Mouse (Mus musculus): ENCODE measurements around the gene Gm9964. TPM values are rescaled to one million over a fixed set of nuclear protein-coding genes. Genes with fewer than 3 reads are reported as not detected.
A peak's percentile ranks its signal among the peaks of the same experiment; 100 is the strongest.

The Gm9964 gene
- polyA plus RNA-seq, 1 experiment, result not detected

DNA sequence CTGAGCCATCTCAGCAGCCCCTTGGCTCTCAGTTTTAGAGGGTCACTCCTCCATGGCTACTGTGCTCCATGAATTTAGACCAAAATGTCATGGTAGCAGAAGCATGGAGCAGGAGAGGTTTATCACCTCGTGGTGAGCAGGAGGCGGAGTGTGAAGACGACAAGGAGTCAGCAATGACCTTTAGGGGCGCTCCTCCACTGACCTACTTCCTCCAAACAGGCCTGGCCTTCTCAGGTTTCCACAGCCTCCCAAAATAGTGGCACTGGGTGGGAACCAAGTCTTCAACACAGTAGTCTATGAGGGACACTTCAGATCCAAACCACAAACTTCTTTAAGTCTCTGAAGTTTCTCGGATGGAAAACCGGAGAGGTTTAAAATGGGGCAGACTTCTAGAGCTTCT is 38.0 kb downstream of the Gm9964 start:
- TF ChIP-seq POLR2A (IDR thresholded peaks at IDR 0.05; ENCODE audit: extremely low read depth, insufficient read depth, low read length) (no peak), CTCF (IDR thresholded peaks at IDR 0.05; ENCODE audit: extremely low read depth, insufficient read depth, low read length) (no peak)
- Histone ChIP-seq H3K4me3 (ENCODE audit: insufficient read depth, low read length) (no peak overlapping the region), H3K27ac (ENCODE audit: insufficient read depth, low read length) (no peak overlapping the region), H3K4me1 (ENCODE audit: control insufficient read depth, insufficient read depth, low read length) (no peaks in the 10 kb centered on the region)

DNA sequence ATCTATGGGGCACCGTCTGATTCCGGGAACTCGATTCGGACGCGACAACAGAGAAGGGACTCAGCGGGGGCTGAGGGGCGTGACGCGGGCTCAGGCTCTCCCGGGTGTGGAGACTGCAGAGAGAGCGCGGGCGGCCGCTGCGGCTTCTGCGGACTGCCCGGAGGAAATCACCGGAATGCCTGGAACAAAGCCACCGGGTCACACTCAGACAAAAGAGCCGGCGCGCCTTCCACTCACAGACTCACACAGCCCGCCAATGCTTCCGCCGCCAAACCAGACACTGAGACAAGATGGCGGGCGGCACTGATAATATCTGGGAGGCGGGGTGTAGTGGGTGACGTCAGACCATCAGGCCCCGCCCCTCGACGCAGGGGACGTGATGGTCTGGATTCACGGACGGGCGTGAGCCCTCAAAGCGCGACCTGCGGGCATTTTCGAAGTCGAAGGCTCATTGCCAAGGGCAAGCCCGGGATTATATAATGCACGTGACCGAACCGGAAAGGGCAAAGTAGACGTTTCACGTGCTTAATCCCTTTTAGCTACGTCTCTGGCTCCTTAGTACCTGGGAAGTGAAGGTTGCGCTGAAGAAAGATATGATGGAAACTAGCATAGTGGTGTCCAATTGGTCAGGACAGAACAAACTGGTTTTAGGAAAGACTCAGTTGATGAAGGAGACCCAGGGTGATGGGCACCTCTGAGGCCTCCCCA is 42.2 kb downstream of the Gm9964 start, which contains the start of gene Wsb1:
Gene Wsb1 (minus strand): TSS at position 281 of the 708 bp plus-strand sequence.
- Histone ChIP-seq H3K27ac (ENCODE audit: insufficient read depth, low read length) (peak within 1 kb of the TSS; percentile 74), H3K4me1 (ENCODE audit: control insufficient read depth, insufficient read depth, low read length) (peaks cover 3% of the 10 kb centered on the region; the same call in 1 of the 2 replicates), H3K4me3 (ENCODE audit: insufficient read depth, low read length) (peak within 1 kb of the TSS; percentile 86)
- TF ChIP-seq POLR2A (IDR thresholded peaks at IDR 0.05; ENCODE audit: extremely low read depth, insufficient read depth, low read length), result peak; percentile 99
- no peak for TF ChIP-seq CTCF (IDR thresholded peaks at IDR 0.05; ENCODE audit: extremely low read depth, insufficient read depth, low read length)

DNA sequence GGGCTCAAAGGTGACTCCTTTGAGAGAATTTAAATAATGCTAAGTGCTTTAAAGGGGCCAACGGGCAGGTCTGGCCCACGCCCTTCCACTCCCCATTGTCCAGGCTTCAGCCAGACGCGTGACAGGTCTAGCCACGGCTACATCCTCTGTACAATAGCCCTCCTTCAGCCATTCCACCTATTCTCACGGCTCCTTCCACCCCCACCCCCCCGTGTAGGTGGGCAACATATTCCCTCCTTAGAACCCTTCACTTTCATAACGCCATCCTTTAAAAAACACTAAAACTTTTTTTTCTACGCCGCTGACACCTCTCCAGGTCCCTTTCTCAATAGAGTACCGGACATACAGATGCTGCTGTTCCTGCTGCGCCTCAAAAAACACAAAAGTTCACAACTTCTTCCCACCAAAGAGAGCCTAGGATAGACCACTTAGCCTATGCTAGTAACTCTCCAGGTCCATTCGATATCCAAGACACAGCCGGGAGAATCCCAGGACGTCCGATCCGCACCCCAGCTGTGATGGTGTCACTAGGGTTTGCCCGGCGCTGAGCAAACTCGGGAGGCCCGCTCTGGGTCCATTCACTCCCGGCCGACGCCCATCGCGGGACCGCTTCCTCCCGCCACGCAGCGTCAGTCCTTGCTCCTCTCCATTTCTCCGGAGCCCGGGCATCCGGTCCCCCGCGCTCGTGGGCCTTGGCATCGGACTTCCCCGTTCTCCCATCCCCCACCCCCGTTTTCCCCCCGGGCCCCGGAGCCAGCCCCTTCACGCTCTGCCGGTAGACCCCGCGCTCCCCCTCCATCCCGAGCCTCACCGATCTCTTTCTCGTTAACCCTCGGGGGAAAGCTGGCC is 42.9 kb downstream of the Gm9964 start:
- no peak for TF ChIP-seq POLR2A (IDR thresholded peaks at IDR 0.05; ENCODE audit: extremely low read depth, insufficient read depth, low read length)
- TF ChIP-seq CTCF (IDR thresholded peaks at IDR 0.05; ENCODE audit: extremely low read depth, insufficient read depth, low read length), result no peak
- Histone ChIP-seq H3K4me1 (ENCODE audit: control insufficient read depth, insufficient read depth, low read length) (peaks cover 3% of the 10 kb centered on the region; the same call in 1 of the 2 replicates), H3K27ac (ENCODE audit: insufficient read depth, low read length) (peak overlapping the region; percentile 74), H3K4me3 (ENCODE audit: insufficient read depth, low read length) (peak overlapping the region; percentile 86)

DNA sequence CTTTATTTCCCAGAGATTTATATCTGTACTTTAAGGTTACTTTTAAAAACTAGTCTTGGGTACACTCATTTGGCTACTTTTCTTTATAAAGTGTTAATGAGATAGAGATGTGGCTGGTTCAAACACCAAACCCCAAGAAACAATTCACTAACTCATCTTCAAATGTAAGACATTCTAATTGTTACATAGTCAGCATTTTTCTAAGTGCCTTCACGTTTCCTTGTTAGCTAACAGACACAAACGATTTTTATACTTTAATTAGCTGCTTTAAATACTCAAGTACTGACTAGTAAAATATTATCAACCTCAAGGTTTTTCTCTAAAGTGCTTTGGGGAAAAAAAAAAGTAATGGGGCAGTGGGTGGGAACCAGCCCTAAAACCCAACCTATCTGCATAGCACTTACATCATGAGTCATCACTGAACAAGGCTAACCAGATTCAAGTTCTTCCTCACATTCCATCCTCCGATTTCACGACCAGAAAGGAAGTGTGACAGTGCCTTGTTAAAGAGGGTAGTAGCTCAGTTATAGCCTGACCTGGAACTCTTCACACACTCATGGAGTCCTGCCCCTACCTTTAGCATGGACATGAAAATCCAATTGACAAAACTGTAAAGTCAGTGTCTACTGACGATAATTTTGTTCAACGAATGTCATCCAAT is 43.7 kb downstream of the Gm9964 start:
- TF ChIP-seq POLR2A (IDR thresholded peaks at IDR 0.05; ENCODE audit: extremely low read depth, insufficient read depth, low read length) (no peak), CTCF (IDR thresholded peaks at IDR 0.05; ENCODE audit: extremely low read depth, insufficient read depth, low read length) (no peak)
- H3K4me3 ChIP-seq (ENCODE audit: insufficient read depth, low read length), result peak overlapping the region; percentile 86
- peaks cover 3% of the 10 kb centered on the region; the same call in 1 of the 2 replicates for H3K4me1 ChIP-seq (ENCODE audit: control insufficient read depth, insufficient read depth, low read length)
- no peak overlapping the region for H3K27ac ChIP-seq (ENCODE audit: insufficient read depth, low read length)

Other genes with a start within 250 kb of the Gm9964 start
- gene Ksr1, start 150.5 kb downstream of the Gm9964 start, polyA plus RNA-seq (2012; rRNA removed), result 32.8 and 39.8 TPM in 2 replicates
- gene Wsb1, start 42.2 kb downstream of the Gm9964 start, polyA plus RNA-seq (2012; rRNA removed), result 181 and 213 TPM in 2 replicates
- gene Nf1, start 42.8 kb upstream of the Gm9964 start, polyA plus RNA-seq (2012; rRNA removed), result 33.8 and 34.2 TPM in 2 replicates
- 175 and 183 TPM in 2 replicates for gene Omg, start 207.2 kb upstream of the Gm9964 start, polyA plus RNA-seq (2012; rRNA removed)
- 1.0 and 1.3 TPM in 2 replicates for gene Evi2b, start 226.9 kb upstream of the Gm9964 start, polyA plus RNA-seq (2012; rRNA removed)
- gene Evi2, start 233.7 kb upstream of the Gm9964 start, polyA plus RNA-seq (2012; rRNA removed), result 0.09 and 0.10 TPM in 2 replicates
- gene Evi2a, start 233.7 kb upstream of the Gm9964 start, polyA plus RNA-seq (2012; rRNA removed), result 45.1 and 55.6 TPM in 2 replicates

Measured in cortical plate, adult 2 months (tissue).